Mouse (Mus musculus): ENCODE measurements around the gene Igf2r.

Igf2r gene

DNA sequence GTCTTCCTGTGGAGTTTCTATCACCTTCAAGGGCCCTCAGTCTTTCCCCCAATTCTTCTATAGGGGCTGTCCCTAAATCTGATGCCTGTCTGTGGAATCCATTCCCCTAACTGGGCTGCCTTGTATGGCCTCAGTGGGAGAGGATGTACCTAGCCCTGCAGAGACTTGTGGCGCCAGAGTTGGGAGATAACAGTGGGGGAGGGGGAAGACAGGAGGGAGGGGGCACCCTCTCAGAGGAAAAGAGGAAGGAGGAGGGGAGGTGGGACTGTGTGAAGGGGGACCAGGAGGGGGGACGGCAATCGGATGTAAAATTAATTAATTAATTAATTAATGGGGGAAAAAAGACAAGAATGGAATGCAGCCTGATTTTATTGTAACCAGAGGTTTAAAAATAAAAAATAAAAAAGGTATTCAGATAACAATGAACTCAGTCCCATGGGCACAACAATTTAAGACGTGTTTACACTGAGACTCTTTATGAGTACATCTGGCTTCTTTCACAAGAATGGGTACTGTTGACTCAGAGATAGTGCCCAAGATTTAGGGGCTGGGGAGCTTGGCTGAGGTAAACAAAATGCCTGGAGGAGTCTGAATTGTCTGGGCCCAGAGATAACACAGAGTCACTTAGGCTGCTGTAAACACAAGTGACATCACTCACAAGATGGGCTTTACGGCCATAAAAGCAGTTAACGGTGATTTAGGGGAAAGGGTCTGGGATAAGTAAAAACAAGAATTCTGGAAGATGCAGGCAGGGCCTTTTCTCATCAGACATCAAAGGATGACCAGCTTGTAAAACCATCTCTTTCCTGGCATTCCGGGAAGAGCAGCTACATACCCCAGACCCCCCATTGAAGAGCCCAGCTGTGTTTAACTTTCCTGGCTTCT, 100.7 kb downstream of the Igf2r start:
- no peak for DNase-seq

DNA sequence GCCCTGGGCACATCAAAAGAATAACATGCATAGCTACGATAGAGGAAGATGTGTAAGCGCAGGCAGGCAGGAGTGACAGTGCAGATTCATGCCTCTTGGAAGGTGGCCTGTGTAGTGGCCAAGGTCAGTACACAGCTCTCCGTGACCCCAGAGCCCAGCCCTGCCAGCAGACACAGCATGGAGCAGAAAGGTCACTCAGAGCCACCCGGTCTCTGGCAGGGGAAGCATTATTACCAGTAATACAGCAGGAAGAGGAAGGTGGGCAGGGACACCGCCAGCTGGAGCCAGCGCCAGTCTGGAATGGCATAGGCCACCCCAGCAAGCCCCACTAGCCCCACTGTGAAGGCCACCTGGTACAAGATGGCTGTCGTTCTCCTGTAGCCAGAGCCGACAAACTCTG, 105.3 kb downstream of the Igf2r start:
- DNase-seq: peak; percentile 74

DNA sequence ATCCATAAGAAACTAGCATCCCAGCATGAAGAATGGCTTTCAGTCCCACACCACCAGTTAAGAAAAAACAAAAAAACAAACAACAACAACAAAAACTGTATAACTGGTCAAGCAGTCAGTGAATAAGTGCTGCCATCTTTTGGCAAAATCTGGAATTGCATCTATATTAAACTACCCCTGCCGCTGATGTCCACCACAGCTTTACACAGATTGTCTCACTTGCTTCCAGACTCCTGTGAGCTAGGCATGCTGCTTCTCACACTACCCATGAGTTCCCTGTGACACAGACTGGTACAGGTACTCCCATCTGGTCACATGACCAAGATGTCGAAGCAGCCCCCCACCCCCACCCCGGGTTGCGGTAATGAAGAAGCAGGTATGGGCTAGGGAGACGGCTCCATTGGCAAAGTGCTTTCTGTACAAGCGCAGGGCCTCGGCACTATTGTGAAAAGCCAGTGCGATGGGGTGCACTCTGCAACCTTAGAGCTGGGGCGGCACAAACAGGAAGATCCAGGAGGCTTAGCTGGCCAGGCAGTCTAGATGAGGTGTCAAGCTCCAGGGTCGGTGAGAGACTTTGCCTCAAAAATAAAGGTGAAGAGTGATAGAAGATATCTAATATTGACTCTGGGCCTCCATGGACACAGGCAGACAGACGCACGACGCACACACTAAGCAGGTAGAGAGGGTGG, 108.7 kb downstream of the Igf2r start:
- DNase-seq: peak; percentile 70

DNA sequence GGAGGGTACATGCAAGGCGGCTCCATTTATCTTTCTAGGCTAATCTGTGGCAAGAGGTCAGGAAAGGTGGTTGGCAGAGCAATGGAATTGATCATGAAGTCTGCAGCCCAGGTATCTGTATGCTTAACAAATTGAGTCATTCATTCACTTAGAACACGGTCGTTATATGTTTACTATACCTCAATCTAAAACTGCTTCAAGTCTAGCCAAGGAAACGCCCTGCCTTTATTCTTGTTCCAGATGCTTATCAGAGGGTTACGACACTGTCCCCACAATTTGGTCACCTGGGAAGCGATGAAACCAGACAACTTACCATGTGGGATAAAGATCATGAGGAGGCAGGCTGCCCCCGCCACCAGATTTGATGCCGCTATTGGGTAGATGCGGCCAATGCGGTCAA, 110.2 kb downstream of the Igf2r start:
- no peak for DNase-seq

DNA sequence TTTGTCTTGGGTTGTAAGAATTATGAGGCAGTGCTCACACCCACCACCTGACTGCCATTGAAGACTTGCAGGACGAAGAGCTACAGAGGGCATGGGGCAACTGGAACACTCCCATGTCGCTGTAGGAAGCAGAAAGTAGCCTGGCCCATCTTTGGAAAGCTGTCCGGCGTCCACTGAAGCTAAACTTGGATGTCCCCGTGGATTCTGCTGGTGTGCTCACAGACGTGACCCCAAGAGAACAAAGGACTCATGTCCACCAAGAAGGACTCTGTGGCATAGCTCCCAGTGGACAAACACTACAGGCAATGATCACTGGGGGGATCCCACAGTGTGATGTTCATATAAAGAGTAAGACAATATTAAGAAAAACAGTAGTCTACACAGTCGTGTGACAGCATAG, 110.7 kb downstream of the Igf2r start:
- DNase-seq: no peak

DNA sequence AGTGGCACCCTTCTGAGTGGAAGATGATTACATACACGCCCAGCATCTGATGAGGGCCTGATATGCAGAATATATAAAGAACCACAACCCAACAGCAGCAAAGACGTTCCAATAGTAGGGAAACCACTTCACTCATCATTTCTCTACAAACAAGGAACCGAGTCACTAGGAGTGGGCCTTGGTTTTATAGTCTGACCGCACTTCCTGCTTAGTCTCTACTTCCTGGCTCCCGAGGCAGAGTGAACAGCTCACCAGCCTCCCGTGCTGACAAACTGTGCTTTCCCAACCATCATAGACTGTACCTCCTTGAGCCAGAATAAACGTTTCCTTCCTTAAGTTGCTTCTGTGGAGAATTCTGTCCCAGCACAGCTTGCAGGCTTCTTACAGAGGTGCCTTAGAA, 113.6 kb downstream of the Igf2r start:
- DNase-seq: no peak

DNA sequence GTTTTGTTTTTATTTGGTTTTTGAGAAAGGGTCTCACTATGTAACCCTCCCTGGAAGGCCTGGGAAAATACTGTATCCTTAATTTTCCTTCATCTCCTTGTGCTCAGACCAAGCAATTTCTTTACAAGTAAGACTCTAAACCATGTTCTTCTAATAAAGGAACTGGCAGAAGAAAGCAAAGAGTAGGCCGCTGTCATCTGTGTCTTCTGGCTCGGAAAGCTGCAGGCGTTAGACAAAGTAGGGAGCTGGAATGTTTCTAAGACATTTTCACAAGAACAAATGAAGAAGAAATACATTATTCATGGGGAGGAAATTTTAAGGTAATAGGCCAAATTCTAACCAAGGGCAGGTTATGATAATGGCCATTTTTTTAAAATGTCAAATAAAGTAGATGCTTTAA, 115.4 kb downstream of the Igf2r start:
- DNase-seq: no peak

DNA sequence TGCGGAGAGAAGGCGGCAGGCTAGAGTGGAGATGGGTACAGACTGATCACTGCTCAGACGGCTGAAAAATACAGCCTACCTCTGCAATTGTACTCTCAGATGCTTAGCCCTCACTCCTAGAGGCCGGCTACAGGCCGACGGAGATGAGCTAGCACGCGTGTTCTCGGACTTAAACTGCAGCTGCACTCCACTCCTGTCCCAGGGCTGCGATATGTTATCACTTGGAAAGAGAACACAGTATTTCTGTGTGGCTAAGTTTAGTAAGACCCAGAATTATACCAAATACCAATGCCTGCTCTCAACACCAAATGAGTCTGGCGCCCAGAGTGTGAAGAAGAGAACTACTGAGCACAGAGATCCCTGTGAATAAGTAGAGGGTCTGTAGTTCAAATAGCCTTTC, 116.9 kb downstream of the Igf2r start:
- no peak for DNase-seq

DNA sequence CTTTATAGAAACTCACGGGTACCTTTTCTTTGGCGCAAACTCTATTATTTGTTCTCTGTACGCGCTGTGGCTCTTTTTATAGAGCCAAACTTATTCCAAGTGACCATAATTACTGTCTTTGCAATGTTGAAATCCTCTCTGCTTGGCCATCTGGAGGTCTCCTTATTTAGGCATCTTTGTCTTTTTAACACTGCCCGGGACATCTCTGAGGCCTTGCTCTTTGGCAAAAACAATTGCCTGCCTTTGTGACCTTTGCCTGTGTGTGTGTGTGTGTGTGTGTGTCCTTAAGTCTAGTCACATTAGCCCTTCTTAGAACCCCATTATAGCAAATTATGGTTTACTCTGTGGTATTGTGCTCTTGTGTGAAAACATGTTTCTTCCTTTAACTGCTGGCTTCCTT, 124.0 kb downstream of the Igf2r start:
- DNase-seq: no peak

DNA sequence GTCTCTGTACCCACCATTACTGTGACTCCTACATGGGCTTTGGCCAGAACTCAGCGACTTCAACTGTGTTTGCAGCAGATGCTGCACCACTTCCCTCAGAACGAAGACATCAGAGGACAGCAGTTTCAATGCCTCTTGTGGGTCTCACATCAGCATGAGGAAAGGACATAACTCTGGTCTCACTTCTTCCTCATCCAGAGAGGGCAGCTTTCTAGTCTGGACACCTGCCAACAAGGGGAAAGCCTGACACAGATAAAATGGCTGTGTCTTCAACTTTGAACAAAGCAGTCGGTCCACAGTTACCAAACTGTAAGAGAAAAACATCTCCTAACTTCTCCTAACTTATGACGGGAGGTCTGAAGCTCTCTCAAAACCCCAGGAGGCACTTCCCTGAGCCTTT, 128.4 kb downstream of the Igf2r start:
- DNase-seq: no peak

DNA sequence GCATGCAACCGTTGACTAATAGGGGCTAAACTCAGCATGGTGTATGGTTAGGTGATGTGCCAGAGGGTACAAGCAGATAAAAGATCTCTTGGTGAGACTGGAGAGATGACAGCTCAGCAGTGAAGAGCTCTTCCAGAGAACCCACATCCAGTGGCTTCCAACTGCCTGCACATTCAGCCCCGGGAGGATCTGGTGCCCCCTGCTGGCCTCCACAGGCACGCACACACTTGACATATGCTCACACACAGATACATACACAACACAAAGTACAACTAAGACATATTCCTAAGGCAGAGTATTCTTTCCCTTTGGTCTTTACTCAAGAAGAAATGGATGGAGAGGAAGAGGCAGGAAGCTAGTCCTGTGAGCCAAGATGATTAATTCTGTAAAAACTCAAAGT, 129.9 kb downstream of the Igf2r start:
- DNase-seq: no peak

DNA sequence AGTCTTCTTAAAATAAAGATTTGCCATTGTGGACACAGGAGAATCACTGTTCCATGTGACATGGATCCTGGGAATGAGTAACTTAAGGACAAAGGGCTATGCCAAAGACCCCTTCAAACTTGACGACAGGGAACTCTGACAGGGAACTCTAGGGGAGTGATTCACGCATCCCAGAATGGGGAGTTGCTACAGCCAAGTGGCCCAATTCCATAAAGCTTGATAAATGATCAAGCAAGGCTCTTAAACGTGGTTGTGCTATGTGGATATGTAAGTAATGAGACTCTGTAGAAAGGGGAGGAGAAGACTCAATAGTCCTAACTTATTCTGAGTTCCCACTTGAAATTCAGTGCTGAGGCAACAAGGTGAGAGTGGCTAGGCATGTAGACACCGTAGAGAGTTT, 134.7 kb downstream of the Igf2r start:
- DNase-seq: no peak

All from cerebellum, adult 9-10 months (tissue).